Mouse (Mus musculus) brain, embryonic 14.5 days (tissue): Measurements from ENCODE around the gene Cd300e.

Experiments
- CTCF ChIP-seq: fragments of 200-500 bp; IDR thresholded peaks from 2 replicates; pipeline ENCODE4 v1.5.1; 2012; ENCODE audit warnings: inconsistent platforms, mild to moderate bottlenecking, moderate library complexity, borderline replicate concordance; ENCODE audit not compliant: insufficient read depth, insufficient read length; ENCODE audit errors: extremely low read depth
- POLR2A ChIP-seq: fragments of 200-500 bp; IDR thresholded peaks from 2 replicates; pipeline ENCODE4 v1.6.1; 2012; ENCODE audit warnings: mild to moderate bottlenecking, inconsistent platforms, borderline replicate concordance; ENCODE audit not compliant: poor library complexity, insufficient read depth, insufficient read length, severe bottlenecking; ENCODE audit errors: extremely low read depth

DNA sequence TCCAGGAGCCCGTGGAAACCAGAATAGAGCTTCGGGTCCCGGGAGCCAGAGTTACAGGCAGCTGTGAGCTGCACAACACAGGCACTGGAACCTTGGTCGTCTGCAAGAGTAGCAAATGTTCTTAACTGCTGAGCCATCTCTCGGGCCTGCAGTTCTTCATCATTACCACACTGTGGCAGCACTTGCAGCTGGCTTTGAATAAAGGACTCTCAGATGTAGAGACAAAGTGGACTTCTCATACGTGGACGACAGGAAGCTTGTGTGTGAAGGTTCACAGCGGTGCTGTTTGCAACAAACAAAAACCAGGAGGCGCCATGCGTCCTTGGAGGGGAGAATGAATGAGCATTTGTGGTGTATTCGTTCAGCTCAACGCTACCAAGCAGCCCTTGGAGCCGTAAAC, 18.9 kb upstream of the Cd300e start:
- TF ChIP-seq POLR2A (no peak), CTCF (peak; percentile 84; the same call in 1 of the 2 replicates)
